Mouse (Mus musculus) spleen, adult 12 weeks (tissue): ENCODE measurements around the gene Trpc4ap.

Source experiments
- DNase-seq: peaks from one replicate; pipeline ENCODE4 v3.0.0; 2022; ENCODE audit warnings: low spot score

The Trpc4ap gene

DNA sequence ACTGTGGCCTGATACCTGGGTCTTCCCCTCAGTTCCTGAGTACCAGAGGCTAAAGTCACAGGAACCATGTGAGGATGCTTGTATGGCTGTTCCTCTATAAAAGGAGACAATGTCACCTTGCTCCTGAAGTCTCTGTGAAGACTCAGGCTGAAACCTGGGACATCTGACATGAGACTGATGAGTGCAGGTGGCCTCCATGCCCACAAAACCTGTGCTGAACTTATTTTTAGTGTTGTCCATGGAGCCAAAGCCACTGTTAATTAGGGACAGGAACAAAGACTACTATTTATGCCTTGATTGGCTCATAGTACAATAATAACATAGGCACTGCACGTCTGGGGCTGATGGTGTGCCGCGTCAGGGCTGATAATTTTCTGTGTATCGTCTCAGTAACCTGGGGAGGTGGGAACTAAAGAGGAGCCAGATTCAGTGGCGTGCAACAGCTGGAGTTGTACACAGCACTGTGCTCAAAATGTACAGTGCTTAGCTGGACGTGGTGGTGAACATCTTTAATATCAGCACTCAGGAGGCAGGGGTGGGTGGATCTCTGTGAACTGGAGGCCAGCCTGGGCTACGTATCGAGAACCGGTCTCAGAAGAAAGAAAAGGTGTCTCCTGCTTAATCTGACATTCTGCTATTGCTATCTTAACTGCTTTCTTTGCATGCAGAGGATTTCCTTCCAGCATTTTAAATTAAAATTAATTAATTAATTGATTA, 80.2 kb downstream of the Trpc4ap start:
- DNase-seq: no peak

DNA sequence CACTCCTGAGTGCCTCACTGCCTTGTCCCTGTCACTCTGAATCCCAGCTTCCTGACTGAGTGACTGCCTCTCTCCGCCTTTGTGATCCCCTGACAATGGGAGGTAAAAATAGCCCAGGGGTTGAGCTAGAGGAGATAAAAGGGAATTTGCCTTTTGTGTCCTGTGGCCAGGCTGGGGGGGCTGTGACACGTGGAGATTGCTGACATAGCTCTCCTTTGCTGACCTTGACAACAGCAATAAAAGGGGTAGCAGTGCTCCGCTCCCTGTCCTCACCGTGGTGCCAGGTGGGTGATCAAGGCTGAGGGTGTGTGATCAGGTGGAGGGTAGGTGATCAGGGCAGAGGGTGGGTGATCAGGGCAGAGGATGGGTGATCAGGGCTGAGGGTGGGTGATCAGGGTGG, 81.2 kb downstream of the Trpc4ap start, which contains the start of gene Myh7b:
Gene Myh7b, plus strand, starts transcription at position 235 of the 400 bp plus-strand sequence.
- DNase-seq: no peak

DNA sequence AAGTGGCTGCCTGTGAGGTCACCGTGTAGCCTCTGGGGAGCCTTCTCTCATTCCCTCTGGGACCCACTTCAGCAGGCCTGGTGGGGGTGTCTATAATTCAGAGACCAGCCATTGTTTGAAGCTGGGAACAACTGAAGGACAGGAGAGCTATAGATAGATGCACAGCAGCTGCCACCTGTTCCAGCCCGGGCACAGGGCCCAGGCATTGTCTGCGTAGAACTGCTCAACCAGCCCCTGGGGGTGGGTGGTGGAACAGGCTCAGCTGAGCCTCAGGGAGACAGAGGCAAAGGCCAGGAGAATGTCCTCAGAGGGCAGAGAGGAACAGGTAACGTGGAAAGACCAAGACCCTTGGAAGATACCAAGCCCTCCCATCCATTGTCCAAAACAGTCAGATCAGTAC, 85.8 kb downstream of the Trpc4ap start:
- DNase-seq: no peak

DNA sequence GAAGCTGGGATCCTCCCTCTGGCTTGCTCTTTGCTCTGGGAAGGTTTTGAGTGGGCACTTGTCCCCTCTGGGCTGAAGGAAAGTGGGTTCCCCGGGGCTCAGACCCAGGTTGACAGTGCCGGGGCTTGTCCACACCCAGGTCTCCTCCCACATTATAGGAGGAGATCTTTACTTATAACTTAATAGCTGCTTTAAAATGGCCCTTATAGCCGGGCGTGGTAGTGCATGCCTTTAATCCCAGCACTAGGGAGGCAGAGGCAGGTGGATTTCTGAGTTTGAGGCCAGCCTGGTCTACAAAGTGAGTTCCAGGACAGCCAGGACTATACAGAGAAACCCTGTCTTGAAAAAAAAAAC, 87.0 kb downstream of the Trpc4ap start:
- peak; percentile 25 for DNase-seq

DNA sequence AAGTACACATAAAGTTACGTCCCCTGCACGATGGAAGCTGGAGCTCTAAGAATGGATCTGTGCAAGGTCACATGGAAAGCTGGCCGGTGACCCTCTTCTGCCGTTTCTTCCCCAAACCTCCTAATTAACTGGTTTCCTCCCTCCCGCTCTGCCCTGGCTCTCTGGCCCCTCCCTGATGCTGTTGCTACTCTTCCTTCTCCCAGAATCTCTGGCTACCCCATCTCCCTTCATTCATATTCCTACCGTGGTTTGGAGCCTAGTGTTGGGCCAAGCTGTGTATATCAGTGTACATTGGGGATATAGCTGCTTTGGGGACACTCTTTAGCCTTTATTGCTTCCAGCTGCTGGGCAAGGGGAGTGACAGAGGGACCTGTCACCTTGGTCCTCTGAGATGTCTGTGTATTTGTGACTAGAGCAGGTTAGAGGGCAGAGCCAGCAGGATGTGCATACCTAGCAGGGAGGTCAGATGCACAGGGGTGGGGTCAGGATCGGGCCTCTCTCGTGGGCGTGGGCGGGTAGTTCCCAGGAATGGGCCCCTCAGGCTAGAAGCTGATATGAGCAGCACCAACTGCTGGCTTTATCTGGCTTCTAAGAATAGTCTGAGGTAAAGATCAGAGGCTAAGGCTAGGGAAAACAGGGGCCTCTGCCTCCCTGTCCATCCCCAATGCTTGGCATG, 87.5 kb downstream of the Trpc4ap start:
- DNase-seq: no peak

DNA sequence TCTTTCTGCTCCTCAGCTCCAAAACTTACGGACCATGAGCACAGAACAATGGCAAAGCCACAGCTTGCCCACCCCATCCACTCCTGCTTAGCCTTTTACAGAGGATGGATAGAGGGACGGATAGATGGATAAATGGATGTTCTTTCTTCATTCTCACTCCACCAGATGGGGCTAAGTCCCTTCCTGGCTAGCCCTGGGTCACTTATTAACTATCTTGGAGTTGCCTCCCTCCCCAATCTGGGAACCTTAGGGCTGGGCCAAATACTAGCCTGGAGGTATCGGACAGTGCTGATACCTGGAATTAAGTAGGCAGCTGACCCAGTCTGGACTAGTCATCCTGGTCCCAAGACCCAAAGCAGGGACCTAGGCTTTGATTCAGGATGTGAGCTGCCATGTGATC, 88.5 kb downstream of the Trpc4ap start:
- DNase-seq: no peak

DNA sequence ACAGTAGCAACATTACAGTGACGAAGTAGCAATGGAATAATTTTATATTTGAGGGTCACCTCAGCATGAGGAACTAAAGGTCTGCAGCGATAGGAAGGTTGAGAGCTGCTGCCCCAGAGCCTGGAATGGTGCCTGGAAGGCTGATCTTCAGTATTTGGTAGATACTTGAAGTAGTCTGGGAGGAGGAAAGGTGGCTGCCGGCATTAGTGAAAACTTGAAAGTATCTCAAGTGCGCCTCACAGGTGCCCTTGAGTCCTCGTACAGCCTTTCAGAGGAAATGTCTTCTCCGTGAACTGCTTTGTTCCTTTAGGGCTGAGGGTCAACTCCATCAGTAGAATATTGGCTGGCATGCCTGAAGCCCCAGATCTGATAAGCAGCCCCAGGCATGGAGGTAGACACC, 96.7 kb downstream of the Trpc4ap start:
- no peak for DNase-seq

DNA sequence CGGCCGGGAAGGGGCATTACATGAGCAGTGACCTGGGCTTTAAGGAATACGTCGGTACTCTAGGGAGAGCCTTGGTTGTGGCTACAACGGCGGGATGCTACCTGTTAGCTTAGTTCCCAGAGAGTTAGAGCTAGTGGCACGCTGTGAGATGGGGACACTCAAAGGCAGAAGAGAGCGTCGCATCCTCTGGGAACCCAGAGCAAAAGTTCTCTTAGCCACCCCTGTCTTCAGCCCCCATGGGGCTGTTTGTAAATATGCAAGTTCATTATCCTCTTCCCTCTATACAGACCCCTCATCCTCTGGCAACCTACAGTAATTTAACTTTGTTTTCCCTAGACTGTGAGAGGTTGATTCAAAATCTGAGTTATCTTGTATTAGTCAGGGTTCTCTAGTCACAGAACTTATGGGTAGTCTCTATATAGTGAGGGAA, 99.3 kb downstream of the Trpc4ap start:
- no peak for DNase-seq

DNA sequence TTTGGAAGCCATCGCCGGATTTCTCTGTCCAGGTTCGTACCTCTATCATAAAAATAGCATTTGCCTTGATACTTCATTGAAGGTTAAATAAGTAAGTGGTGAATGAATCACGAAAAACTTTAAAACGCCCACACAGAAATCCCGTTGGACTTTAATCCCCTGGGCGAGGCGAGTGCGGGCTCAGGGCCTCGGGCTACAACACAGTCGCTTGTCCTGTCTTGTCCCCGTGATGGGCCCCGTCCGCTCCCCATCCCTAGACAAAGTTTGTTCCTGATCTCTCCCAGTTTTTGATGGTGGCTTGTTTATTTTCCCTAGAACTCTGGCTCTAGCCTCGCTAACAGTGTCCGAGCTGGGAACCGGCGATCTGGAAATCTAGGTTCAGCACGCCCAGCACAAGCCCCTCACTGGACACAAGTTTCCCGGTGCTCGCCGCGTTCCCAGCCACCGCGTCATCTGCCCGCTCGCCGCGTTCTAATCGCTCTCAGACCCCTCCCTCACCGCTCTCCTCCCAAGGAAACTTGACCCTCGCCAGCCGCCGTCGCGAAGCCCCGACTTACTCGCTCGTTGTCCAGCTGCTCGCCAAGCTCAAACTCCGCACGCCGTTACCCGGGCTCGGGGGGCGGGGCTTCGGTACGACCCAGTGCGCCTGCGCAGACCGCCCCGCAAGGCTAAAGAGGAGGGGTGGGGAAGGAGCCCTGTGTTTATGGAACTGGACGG, 99.9 kb downstream of the Trpc4ap start, which contains the start of gene Gss:
Gene Gss, minus strand, starts transcription at position 674 of the 717 bp plus-strand sequence.
- DNase-seq: peak; percentile 96

DNA sequence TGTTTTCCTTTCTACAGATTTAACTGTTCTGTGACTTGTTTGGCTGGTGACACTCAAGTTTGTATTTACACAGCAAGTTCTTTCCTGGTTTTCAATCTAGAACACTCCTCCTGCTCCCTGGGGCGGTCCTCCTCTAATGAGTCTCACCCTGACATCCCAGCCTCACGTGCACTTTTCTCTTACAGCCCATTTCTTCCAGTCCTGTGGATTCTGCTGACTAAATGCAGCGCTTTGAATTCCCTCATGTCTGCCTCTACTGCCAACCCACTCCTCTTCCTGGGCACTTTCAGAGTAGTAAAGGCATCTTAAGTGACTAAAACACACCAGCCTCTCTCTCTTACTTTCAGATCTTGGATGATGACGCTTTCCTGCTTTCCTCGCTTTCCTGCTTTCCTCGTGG, 100.5 kb downstream of the Trpc4ap start:
- DNase-seq: no peak

DNA sequence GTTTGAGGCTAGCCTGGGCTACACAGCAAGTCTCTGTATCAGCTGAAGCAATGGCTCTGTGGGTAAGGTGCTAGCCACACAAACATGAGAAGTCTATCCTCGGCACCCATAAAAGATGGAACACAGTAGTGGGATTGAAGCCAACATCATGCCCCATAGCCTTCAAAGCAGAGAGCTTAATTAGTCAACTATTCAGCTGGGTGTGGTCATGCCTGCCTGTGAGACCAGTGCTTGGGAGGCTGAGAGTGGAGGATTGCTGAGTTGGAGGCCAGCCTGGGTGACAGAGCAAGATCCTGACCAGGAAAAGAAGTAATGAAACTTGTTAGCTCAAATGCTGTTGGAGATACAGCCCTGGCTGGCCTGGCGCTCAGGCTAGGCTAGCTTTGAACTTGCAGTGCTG, 101.3 kb downstream of the Trpc4ap start:
- DNase-seq: no peak

DNA sequence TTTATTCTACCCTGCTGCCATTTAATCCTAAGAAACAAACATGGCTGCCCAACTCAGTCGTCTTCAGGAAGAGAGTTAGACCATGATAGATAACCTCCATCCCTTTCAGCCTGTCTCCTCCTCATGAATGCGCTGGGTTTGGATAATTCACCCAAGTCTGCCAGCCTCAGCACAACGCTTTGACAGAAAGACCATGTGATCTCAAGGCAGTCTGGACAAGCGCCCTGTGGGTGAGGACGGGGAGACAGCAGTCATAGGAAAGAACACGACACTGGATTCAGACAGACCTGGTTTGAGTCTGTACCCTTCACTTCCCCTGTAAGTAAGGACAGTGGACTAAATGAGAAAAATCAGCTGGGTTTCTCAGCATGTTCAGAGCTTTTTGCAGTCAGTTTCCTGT, 102.7 kb downstream of the Trpc4ap start:
- no peak for DNase-seq

DNA sequence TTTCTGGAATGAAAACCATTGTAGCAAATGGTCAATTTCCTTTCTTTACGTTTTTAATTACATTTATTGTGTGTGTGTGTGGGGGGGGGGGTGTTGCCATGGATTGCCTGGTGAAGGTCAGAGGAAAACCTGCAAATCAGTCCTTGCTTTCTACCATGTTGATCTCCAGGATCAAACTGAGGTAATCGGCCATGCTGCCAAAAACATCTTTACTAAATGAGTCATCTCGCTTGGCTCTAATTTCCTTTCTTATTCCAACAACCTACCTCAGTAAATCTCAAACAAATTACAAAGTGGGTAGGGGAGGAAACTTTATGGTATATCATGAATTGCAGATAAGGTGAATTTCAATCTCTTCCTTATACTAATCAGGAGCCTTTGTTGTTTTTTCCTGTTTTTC, 104.0 kb downstream of the Trpc4ap start:
- DNase-seq: no peak

DNA sequence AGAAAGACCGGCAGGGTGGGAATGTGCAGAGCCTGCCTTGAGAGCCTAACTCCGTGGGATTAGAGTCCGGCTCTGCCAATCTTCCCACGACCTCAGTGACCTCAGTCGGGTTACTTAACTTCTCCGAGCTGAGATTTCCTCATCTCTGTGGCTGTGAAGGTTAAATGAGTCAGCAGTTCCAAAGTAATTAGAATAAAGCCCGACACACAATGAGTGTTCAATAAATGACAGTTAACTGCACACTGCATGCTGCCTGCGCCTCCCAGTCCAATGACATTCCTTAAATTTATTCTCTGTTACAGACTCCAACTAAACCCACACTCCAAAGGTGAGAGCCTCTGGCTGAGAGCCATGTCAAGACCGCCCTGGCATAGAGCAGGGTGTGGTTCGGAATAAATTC, 106.7 kb downstream of the Trpc4ap start:
- DNase-seq: no peak

DNA sequence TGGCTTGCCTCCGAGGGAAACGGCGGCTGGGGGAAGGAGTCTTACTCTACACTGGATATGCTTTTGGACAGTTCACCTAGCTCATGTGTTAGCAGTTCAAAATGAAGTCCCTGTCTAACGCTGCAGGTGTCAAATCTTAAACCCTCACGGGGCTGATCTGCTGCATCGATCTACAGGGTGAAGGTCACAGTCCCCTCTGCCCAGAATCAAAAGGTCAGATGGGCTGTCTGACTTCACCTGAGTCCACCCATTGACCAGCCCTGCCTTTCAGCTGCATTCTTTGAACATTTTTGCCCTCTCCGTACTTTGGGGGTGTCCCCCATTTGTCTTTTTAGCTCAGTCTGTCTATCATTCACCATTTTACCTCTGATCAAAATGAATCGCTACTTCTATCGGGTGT, 107.1 kb downstream of the Trpc4ap start:
- no peak for DNase-seq
